Mouse (Mus musculus) forebrain, embryonic 13.5 days (tissue): ENCODE measurements at regions not wholly inside any gene's neighbourhood (a gene's known extent, or its start where the extent isn't known, plus 50 kb on each side); places are given as distances from the start of the nearest gene placed in this dataset.

Experiments
- ATAC-seq: fragments of 200-750 bp; cut with Nextera tagmentation; 2 replicates; pipeline ENCODE4 v1.8.0; 2017
- H3K27ac ChIP-seq: fragments of 300-500 bp; sonication (generic); 2 replicates; pipeline ENCODE4 v1.5.1; 2015; ENCODE audit warnings: inconsistent platforms, mild to moderate bottlenecking, moderate library complexity
- H3K27me3 ChIP-seq: fragments of 300-500 bp; sonication (generic); 2 replicates; pipeline ENCODE4 v1.6.1; 2015; ENCODE audit warnings: mild to moderate bottlenecking, inconsistent platforms
- H3K36me3 ChIP-seq: fragments of 300-500 bp; sonication (generic); 2 replicates; pipeline ENCODE4 v1.6.1; 2015; ENCODE audit warnings: mild to moderate bottlenecking, inconsistent platforms; ENCODE audit not compliant: poor library complexity, severe bottlenecking
- H3K4me1 ChIP-seq: fragments of 300-500 bp; sonication (generic); 2 replicates; pipeline ENCODE4 v1.6.1; 2015; ENCODE audit warnings: inconsistent platforms
- H3K4me2 ChIP-seq: fragments of 300-500 bp; sonication (generic); 2 replicates; pipeline ENCODE4 v1.6.1; 2015; ENCODE audit warnings: inconsistent platforms, mild to moderate bottlenecking, moderate library complexity
- H3K4me3 ChIP-seq: fragments of 300-500 bp; sonication (generic); 2 replicates; pipeline ENCODE4 v1.5.1; 2015; ENCODE audit warnings: mild to moderate bottlenecking, inconsistent platforms
- H3K9ac ChIP-seq: fragments of 300-500 bp; sonication (generic); 2 replicates; pipeline ENCODE4 v1.6.1; 2015; ENCODE audit warnings: mild to moderate bottlenecking, inconsistent platforms
- H3K9me3 ChIP-seq: fragments of 300-500 bp; sonication (generic); replicated peaks from 2 replicates; pipeline ENCODE4 v1.6.1; 2016; ENCODE audit warnings: inconsistent platforms
- WGBS: fragments of 180-500 bp; shearing (Covaris S2); methylation state at CpG from one replicate; pipeline ENCODE4 v1.1.7; 2015; 5-methylcytosine and 5-hydroxymethylcytosine counted together

DNA sequence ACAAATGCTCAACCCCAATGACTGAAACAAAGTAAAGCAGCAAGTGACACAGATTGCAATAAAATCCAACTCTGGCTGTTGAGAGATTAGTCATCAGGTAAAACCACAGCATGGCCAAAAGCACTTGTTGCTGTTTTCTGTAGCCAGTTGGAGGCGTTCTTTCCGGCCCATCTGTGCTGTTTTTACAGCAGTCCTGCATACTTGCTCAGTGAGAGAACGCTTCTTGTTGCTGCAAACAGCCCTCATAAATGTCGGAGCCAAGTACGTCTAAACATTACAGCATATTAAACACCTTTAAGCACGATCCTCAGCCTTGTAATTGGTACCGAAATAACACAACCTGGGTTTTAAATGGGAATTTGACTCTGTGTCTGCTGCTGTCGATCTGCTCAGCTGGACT, 65.6 kb upstream of the Hs3st3a1 start:
- Histone ChIP-seq H3K4me3 (no peak overlapping the region), H3K9me3 (no peaks in the 10 kb centered on the region), H3K36me3 (no peaks in the 10 kb centered on the region), H3K9ac (no peak overlapping the region), H3K27ac (no peak overlapping the region), H3K4me2 (no peak overlapping the region), H3K27me3 (no peaks in the 10 kb centered on the region), H3K4me1 (no peaks in the 10 kb centered on the region)
- WGBS: 79% methylated on average over 8 of the region's 8 CpGs
- no peak for ATAC-seq

DNA sequence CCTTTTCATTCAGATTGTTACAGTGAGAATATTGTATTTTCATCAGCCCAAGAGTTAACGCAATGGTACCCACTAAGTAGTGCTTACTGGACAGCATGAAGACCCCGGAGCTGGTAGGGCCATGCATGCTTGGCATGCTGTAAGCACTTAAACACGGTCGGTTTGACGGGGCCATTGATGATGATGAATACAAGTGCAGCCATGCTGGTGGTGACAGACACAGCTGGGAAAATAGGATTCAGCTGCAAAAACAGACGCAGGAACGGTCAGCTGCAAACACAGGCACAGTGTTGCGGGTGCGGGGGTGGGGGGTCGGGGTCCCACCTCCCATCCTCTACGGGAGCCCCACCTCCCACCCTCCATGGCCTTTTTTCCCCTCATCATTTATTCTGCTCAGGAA, 99.7 kb upstream of the Hs3st3a1 start:
- Histone ChIP-seq H3K4me2 (no peak overlapping the region), H3K4me1 (no peaks in the 10 kb centered on the region), H3K9me3 (no peaks in the 10 kb centered on the region), H3K36me3 (no peaks in the 10 kb centered on the region), H3K9ac (no peak overlapping the region), H3K27me3 (peaks cover 4% of the 10 kb centered on the region; the same call in 1 of the 2 replicates), H3K27ac (no peak overlapping the region), H3K4me3 (no peak overlapping the region)
- 77% methylated on average over 11 of the region's 11 CpGs for WGBS
- no peak for ATAC-seq

DNA sequence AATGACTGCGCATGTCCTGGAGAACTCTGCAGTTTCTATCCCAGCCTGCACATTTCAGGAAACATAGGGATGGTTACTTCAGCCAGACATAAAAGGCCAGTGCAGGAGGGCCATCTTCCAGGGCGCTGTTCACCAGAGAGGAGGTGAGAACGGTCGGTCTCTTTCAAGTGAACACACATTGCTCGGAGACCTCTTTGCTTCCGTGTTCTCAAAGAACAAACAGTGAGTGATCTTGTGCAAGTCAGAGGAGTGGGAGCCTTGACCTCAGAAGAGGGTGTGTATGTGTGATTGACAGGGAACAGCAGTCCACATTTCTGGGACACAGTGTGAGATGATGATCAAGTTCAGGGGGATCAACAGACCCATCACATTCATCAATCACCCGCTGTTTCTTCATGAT, 102.7 kb upstream of the Hs3st3a1 start:
- Histone ChIP-seq H3K4me3 (no peak overlapping the region), H3K9ac (no peak overlapping the region), H3K27me3 (peaks cover 4% of the 10 kb centered on the region; the same call in 1 of the 2 replicates), H3K36me3 (no peaks in the 10 kb centered on the region), H3K9me3 (no peaks in the 10 kb centered on the region), H3K4me1 (no peaks in the 10 kb centered on the region), H3K4me2 (no peak overlapping the region), H3K27ac (no peak overlapping the region)
- WGBS: 89% methylated on average over 7 of the region's 7 CpGs
- no peak for ATAC-seq

DNA sequence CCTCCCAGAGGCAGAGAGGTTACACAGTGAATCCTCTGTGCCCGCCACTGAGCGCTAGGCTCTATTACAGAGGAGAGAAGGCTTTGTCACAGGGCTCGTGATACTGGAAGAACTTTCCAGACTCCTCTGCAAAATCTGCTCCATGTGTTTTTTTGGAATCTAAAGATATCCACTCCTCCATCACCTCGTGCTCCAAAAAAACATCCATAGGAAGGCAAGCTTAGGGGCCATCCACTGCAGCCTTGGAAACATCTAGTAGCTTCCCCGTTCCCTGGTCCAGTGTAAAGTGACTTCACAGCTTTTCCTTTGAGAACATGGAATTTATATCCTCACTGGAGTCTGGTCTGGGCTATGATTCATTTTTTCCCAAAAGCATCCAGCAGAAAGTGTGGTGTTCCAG, 103.3 kb upstream of the Hs3st3a1 start:
- H3K27ac ChIP-seq: no peak overlapping the region
- no peaks in the 10 kb centered on the region for H3K4me1 ChIP-seq
- H3K36me3 ChIP-seq: no peaks in the 10 kb centered on the region
- no peak for ATAC-seq
- WGBS: 86% methylated on average over 5 of the region's 5 CpGs
- no peaks in the 10 kb centered on the region for H3K9me3 ChIP-seq
- peaks cover 4% of the 10 kb centered on the region; the same call in 1 of the 2 replicates for H3K27me3 ChIP-seq
- no peak overlapping the region for H3K4me3 ChIP-seq
- H3K9ac ChIP-seq: no peak overlapping the region
- no peak overlapping the region for H3K4me2 ChIP-seq

DNA sequence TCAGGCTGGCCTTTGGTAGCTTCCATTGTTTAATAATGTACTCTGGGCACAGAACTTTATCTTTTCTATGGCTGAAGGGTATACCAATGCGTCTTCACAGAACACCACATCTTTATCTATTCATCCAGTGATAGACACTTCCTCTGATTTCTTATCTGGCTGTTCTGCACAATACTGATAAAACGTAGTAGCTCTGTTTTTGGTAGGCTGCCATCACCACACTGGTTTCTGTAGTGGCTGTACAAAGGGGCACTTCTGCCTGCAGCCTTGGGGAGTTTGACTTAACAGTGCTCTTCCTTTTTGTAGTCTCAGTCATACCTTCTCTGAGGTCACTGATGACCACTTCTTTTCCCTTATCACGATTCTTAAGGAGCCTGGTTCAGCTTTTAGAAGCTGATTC, 106.0 kb upstream of the Hs3st3a1 start:
- H3K27me3 ChIP-seq: peaks cover 4% of the 10 kb centered on the region; the same call in 1 of the 2 replicates
- 84% methylated on average over 3 of the region's 3 CpGs for WGBS
- ATAC-seq: no peak

DNA sequence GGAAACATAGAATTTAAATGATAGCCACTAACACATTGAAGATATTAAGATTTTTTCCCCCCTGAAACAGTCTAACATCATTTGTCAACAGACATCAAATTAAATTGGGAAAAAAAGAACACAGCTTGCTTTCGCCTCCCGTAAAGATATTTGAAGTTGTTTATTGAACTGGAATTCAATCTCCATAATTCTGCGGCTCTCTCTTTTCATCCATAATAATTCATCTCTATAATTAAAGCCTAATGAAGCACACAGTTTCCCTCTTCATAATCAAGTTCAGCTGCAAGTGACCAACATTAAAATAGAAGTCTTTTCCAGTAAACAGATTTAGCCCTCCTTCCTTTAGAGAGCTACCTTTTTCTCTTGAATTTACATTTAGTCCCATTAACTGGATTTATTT, 107.4 kb upstream of the Hs3st3a1 start:
- no peak overlapping the region for H3K27ac ChIP-seq
- H3K4me1 ChIP-seq: no peaks in the 10 kb centered on the region
- WGBS: 39% methylated on average over 3 of the region's 3 CpGs
- no peak overlapping the region for H3K4me3 ChIP-seq
- H3K9ac ChIP-seq: no peak overlapping the region
- H3K36me3 ChIP-seq: no peaks in the 10 kb centered on the region
- H3K9me3 ChIP-seq: no peaks in the 10 kb centered on the region
- ATAC-seq: no peak
- H3K4me2 ChIP-seq: no peak overlapping the region
- H3K27me3 ChIP-seq: peaks cover 4% of the 10 kb centered on the region; the same call in 1 of the 2 replicates

More for the DNA sequence above, 106.0 kb upstream of the Hs3st3a1 start:
- no peak overlapping the region for H3K27ac ChIP-seq
- no peak overlapping the region for H3K4me2 ChIP-seq
- H3K36me3 ChIP-seq: no peaks in the 10 kb centered on the region
- H3K9ac ChIP-seq: no peak overlapping the region
- H3K4me1 ChIP-seq: no peaks in the 10 kb centered on the region
- H3K9me3 ChIP-seq: no peaks in the 10 kb centered on the region
- H3K4me3 ChIP-seq: no peak overlapping the region

DNA sequence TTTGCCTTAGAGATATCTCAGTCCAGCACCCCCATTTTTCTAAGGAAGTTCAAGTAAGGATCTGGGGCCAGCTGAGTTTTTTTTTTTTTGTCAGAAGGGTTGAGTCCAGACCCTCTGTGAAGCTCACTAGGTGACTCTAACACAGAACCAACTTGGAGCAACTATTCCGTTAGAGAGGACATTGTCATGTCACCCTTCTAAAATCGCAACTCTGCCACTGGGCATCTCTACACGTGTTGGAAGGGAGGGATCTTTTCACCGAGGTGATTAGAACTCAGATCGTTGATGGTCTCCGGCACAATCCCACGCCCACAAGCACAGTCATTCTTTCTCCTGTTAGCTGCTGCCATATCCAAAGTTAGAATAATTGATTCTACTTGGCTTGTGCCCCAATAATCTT, 108.5 kb upstream of the Hs3st3a1 start:
- 0 out of 2 replicates have a peak, but pooled peaks cover 3% of the 10 kb centered on the region for H3K4me1 ChIP-seq
- no peak overlapping the region for H3K9ac ChIP-seq
- no peak overlapping the region for H3K4me3 ChIP-seq
- ATAC-seq: no peak
- no peaks in the 10 kb centered on the region for H3K9me3 ChIP-seq
- no peaks in the 10 kb centered on the region for H3K36me3 ChIP-seq
- H3K27me3 ChIP-seq: no peaks in the 10 kb centered on the region
- 87% methylated on average over 7 of the region's 7 CpGs for WGBS
- H3K27ac ChIP-seq: no peak overlapping the region
- no peak overlapping the region for H3K4me2 ChIP-seq

DNA sequence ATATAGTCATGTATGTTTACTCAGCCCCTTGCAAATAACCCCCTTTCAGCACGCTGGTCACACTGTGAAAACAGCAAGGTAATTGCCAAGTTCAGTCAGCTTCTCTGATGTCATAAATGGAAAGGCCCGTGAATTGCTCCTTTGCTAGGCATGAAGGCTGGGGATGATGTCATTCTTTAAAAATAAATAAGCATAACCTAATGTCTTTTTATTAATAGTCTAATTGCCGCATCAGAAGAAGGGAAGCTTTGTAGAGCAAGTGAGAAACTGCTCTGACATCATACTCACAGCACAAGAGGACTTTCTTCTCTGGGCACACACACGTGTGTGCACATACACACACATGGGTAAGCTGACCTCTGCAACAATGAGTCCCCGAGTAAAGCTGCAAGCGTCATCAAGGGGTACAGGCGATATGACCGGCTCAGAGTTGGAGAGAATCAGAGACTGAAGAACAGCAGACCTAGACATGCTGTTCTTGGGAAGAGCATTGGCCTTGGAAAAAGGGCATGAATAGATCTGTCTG, 113.2 kb upstream of the Hs3st3a1 start:
- 73% methylated on average over 8 of the region's 8 CpGs for WGBS
- no peak for ATAC-seq
- H3K9ac ChIP-seq: no peak overlapping the region

DNA sequence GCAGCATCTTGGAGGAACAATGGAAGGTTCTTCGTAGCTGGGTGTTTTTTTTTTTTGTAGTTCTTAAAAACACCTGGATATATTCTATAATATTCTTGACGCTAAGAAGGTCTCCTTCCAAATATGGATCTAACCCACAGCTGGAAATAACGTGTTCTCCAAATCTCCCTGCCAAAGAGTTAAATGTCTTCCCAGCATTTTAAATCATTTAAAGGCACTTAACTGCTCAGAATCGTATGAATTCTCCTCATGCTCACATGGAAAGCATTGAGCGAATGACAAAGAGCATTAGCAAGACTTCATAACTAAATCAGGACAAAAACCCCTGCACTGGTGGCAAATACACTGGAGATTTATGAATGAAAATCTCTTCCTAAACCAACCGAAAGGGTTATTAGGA, 117.7 kb upstream of the Hs3st3a1 start:
- H3K36me3 ChIP-seq: no peaks in the 10 kb centered on the region
- no peaks in the 10 kb centered on the region for H3K9me3 ChIP-seq
- H3K9ac ChIP-seq: no peak overlapping the region
- no peak overlapping the region for H3K4me3 ChIP-seq
- H3K4me2 ChIP-seq: no peak overlapping the region
- 0 out of 2 replicates have a peak, but pooled peaks cover 3% of the 10 kb centered on the region for H3K4me1 ChIP-seq
- no peak overlapping the region for H3K27ac ChIP-seq
- WGBS: 82% methylated on average over 6 of the region's 6 CpGs
- no peaks in the 10 kb centered on the region for H3K27me3 ChIP-seq
- no peak for ATAC-seq

More for the DNA sequence above, 113.2 kb upstream of the Hs3st3a1 start:
- no peak overlapping the region for H3K4me3 ChIP-seq
- H3K4me1 ChIP-seq: 0 out of 2 replicates have a peak, but pooled peaks cover 3% of the 10 kb centered on the region
- no peak overlapping the region for H3K4me2 ChIP-seq
- no peaks in the 10 kb centered on the region for H3K27me3 ChIP-seq
- H3K27ac ChIP-seq: no peak overlapping the region
- H3K9me3 ChIP-seq: no peaks in the 10 kb centered on the region
- no peaks in the 10 kb centered on the region for H3K36me3 ChIP-seq

DNA sequence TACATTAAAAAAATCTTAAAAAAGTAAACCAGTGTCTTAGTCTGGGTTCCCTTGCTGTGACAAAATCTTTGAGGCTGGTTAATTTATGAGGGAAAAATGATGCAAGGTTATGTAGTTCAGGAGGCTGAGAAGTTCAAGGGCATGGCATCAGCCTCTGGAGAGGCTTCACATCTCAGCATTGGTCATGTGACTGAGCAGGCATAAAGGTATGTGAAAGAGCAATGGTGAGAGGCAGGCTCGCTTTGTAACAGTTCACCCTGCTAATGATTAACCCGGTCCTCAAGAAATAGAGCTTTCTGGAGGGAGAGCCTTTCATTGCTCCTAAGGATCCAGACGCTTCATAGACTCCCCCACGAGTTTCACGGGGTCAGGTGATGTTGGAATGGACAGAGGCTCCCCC, 120.1 kb upstream of the Hs3st3a1 start:
- no peak overlapping the region for H3K9ac ChIP-seq
- 78% methylated on average over 5 of the region's 5 CpGs for WGBS
- no peaks in the 10 kb centered on the region for H3K4me1 ChIP-seq
- H3K36me3 ChIP-seq: no peaks in the 10 kb centered on the region
- no peak for ATAC-seq
- H3K4me3 ChIP-seq: no peak overlapping the region
- no peaks in the 10 kb centered on the region for H3K27me3 ChIP-seq
- no peaks in the 10 kb centered on the region for H3K9me3 ChIP-seq
- H3K4me2 ChIP-seq: no peak overlapping the region
- H3K27ac ChIP-seq: no peak overlapping the region

DNA sequence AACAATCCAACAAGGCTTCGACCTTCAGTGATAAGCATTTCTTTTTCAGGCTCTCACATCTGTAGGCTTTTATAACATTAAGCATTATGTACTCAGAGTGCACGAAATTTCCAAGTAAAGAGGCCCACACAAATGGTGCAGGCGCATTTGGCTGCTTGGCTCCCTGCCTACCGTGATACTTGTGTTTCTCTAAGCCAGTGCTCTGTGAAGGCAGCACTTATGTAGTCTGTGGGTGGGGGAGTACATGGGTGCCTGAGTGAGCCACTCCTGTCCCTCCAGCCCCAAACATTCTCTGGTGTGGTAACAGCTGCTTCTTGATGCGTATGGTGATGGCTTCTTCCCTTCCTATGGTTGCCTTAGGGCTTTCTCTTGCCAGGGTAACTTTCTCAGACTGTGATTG, 121.9 kb upstream of the Hs3st3a1 start:
- 78% methylated on average over 5 of the region's 5 CpGs for WGBS

DNA sequence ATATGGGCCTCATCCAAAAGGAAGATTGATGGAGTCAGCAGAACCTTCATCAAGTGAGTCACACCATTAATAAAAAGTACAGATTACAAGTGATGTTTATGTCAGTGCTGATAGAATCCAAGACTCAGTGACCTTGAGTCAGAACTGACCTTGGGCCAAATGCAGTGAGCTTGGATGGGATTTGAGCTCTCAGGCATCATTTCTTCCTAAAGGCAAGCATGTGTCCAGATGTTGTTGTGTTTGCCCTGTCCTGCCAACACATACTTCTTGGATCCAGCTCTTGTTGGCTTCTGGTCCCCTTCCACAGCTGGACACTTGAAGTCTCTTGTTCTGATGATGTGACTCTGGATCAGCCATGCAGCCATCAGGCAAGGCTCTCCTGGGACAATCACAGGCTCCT, 125.3 kb upstream of the Hs3st3a1 start:
- Histone ChIP-seq H3K4me2 (no peak overlapping the region), H3K27ac (no peak overlapping the region), H3K4me3 (no peak overlapping the region), H3K9ac (no peak overlapping the region), H3K36me3 (no peaks in the 10 kb centered on the region), H3K27me3 (no peaks in the 10 kb centered on the region), H3K4me1 (no peaks in the 10 kb centered on the region), H3K9me3 (no peaks in the 10 kb centered on the region)
- no peak for ATAC-seq

More for the DNA sequence above, 121.9 kb upstream of the Hs3st3a1 start:
- H3K9ac ChIP-seq: no peak overlapping the region
- no peaks in the 10 kb centered on the region for H3K27me3 ChIP-seq
- ATAC-seq: no peak
- H3K27ac ChIP-seq: no peak overlapping the region
- H3K36me3 ChIP-seq: no peaks in the 10 kb centered on the region
- no peak overlapping the region for H3K4me2 ChIP-seq
- H3K9me3 ChIP-seq: no peaks in the 10 kb centered on the region
- H3K4me1 ChIP-seq: no peaks in the 10 kb centered on the region
- no peak overlapping the region for H3K4me3 ChIP-seq

DNA sequence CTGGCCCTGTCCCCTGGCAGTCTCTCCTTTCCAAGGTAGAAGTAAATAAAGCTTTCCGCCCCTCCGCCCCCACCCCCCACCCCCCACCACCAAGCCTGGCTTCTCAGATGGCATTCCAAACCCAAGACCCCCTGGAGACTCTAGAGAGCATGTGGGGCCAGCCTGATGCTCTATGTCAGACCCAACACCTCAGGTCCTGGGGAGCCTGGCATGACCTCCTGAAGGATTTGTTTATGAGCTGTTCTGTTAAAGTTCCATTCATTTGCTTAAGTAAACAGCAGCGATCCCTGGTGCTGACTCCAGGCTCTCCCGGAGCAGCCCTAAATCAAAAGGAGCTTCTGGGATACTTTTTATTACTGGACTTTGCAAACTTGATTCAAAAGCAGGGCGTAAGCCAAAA, 137.3 kb upstream of the Hs3st3a1 start:
- Histone ChIP-seq H3K27ac (no peak overlapping the region), H3K4me2 (no peak overlapping the region), H3K9ac (no peak overlapping the region), H3K4me1 (no peaks in the 10 kb centered on the region), H3K4me3 (no peak overlapping the region), H3K27me3 (no peaks in the 10 kb centered on the region), H3K36me3 (no peaks in the 10 kb centered on the region), H3K9me3 (no peaks in the 10 kb centered on the region)
- no peak for ATAC-seq
- 36% methylated on average over 5 of the region's 5 CpGs for WGBS
